Mouse (Mus musculus): Measurements from ENCODE around the gene E2f4. TPM values are rescaled to one million over a fixed set of nuclear protein-coding genes. Genes with fewer than 3 reads are reported as not detected.

E2f4 gene
- polyA plus RNA-seq, 1 experiment from 2014 or later = 101 TPM

- 93% methylated on average over 18 of the region's 18 CpGs for WGBS
- Histone ChIP-seq H3K27me3 (ENCODE audit: control insufficient read depth, insufficient read depth, low read length) (no peaks in the 10 kb centered on the region), H3K4me1 (ENCODE audit: control insufficient read depth, insufficient read depth, low read length) (no peaks in the 10 kb centered on the region), H3K4me2 (no peak overlapping the region), H3K9ac (ENCODE audit: low read length) (no peak overlapping the region), H3K4me3 (ENCODE audit: low read depth, low read length) (no peak overlapping the region), H3K9me3 (ENCODE audit: control insufficient read depth, low read length) (no peaks in the 10 kb centered on the region), H3K27ac (ENCODE audit: low read depth, low read length) (no peak overlapping the region), H3K36me3 (ENCODE audit: control insufficient read depth, insufficient read depth, low read length) (peaks cover 7% of the 10 kb centered on the region)
- ATAC-seq (ENCODE audit: low FRiP score) = no peak
- DNase-seq (ENCODE audit: low spot score, missing footprints) = peak; percentile 69
Measured at GRCm38 (mm10) chr8:105315073-105315769, 17.8 kb downstream of the E2f4 start.

- no peak overlapping the region for H3K4me3 ChIP-seq (ENCODE audit: low read depth, low read length)
- no peaks in the 10 kb centered on the region for H3K9me3 ChIP-seq (ENCODE audit: control insufficient read depth, low read length)
- no peak overlapping the region for H3K9ac ChIP-seq (ENCODE audit: low read length)
- DNase-seq (ENCODE audit: low spot score, missing footprints) (no peak), ATAC-seq (ENCODE audit: low FRiP score) (no peak)
- H3K4me2 ChIP-seq = no peak overlapping the region
- no peaks in the 10 kb centered on the region for H3K4me1 ChIP-seq (ENCODE audit: control insufficient read depth, insufficient read depth, low read length)
- H3K36me3 ChIP-seq (ENCODE audit: control insufficient read depth, insufficient read depth, low read length) = peaks cover 5% of the 10 kb centered on the region
- H3K27ac ChIP-seq (ENCODE audit: low read depth, low read length) = no peak overlapping the region
- H3K27me3 ChIP-seq (ENCODE audit: control insufficient read depth, insufficient read depth, low read length) = no peaks in the 10 kb centered on the region
- WGBS = 92% methylated on average over 4 of the region's 4 CpGs
Measured at GRCm38 (mm10) chr8:105317941-105318340, 20.5 kb downstream of the E2f4 start.

- WGBS = 81% methylated on average over 11 of the region's 11 CpGs
- peaks cover under 1% of the 10 kb centered on the region; the same call in 1 of the 2 replicates for H3K36me3 ChIP-seq (ENCODE audit: control insufficient read depth, insufficient read depth, low read length)
- ATAC-seq (ENCODE audit: low FRiP score) (no peak), DNase-seq (ENCODE audit: low spot score, missing footprints) (no peak)
- no peak overlapping the region for H3K27ac ChIP-seq (ENCODE audit: low read depth, low read length)
- H3K27me3 ChIP-seq (ENCODE audit: control insufficient read depth, insufficient read depth, low read length) = no peaks in the 10 kb centered on the region
- no peak overlapping the region for H3K4me3 ChIP-seq (ENCODE audit: low read depth, low read length)
- H3K4me1 ChIP-seq (ENCODE audit: control insufficient read depth, insufficient read depth, low read length) = no peaks in the 10 kb centered on the region
- no peaks in the 10 kb centered on the region for H3K9me3 ChIP-seq (ENCODE audit: control insufficient read depth, low read length)
- H3K9ac ChIP-seq (ENCODE audit: low read length) = no peak overlapping the region
- H3K4me2 ChIP-seq = no peak overlapping the region
Measured at GRCm38 (mm10) chr8:105318662-105319190, 21.3 kb downstream of the E2f4 start.

GRCm38 (mm10) chr8:105323183-105323582 is 25.7 kb downstream of the E2f4 start:
- Histone ChIP-seq H3K4me1 (ENCODE audit: control insufficient read depth, insufficient read depth, low read length) (peaks cover 12% of the 10 kb centered on the region), H3K36me3 (ENCODE audit: control insufficient read depth, insufficient read depth, low read length) (no peaks in the 10 kb centered on the region), H3K27me3 (ENCODE audit: control insufficient read depth, insufficient read depth, low read length) (no peaks in the 10 kb centered on the region), H3K4me3 (ENCODE audit: low read depth, low read length) (no peak overlapping the region), H3K4me2 (no peak overlapping the region), H3K9ac (ENCODE audit: low read length) (no peak overlapping the region), H3K9me3 (ENCODE audit: control insufficient read depth, low read length) (no peaks in the 10 kb centered on the region), H3K27ac (ENCODE audit: low read depth, low read length) (no peak overlapping the region)
- DNase-seq (ENCODE audit: low spot score, missing footprints) (no peak), ATAC-seq (ENCODE audit: low FRiP score) (no peak)
- WGBS = 89% methylated on average over 4 of the region's 4 CpGs

- ATAC-seq (ENCODE audit: low FRiP score) (peak; percentile 78), DNase-seq (ENCODE audit: low spot score, missing footprints) (peak; percentile 88)
- Histone ChIP-seq H3K4me1 (ENCODE audit: control insufficient read depth, insufficient read depth, low read length) (peaks cover 12% of the 10 kb centered on the region), H3K4me3 (ENCODE audit: low read depth, low read length) (peak overlapping the region; percentile 77), H3K27me3 (ENCODE audit: control insufficient read depth, insufficient read depth, low read length) (no peaks in the 10 kb centered on the region), H3K36me3 (ENCODE audit: control insufficient read depth, insufficient read depth, low read length) (peaks cover 17% of the 10 kb centered on the region; the same call in 1 of the 2 replicates), H3K9me3 (ENCODE audit: control insufficient read depth, low read length) (no peaks in the 10 kb centered on the region), H3K4me2 (peak overlapping the region; percentile 78), H3K9ac (ENCODE audit: low read length) (peak overlapping the region; percentile 74), H3K27ac (ENCODE audit: low read depth, low read length) (no peak overlapping the region)
- WGBS = 1% methylated on average over 12 of the region's 12 CpGs
Measured at GRCm38 (mm10) chr8:105325641-105326093, 28.2 kb downstream of the E2f4 start.

GRCm38 (mm10) chr8:105326141-105326672 is 28.7 kb downstream of the E2f4 start, which contains the start of the genes Lrrc29 and Tmem208:
Gene Lrrc29 (minus strand): TSS chr8:105326278.
Gene Tmem208 (plus strand): TSS chr8:105326354.
- ATAC-seq (ENCODE audit: low FRiP score) (peak; percentile 94), DNase-seq (ENCODE audit: low spot score, missing footprints) (peak; percentile 99)
- peaks cover 12% of the 10 kb centered on the region for H3K4me1 ChIP-seq (ENCODE audit: control insufficient read depth, insufficient read depth, low read length)
- under 1% methylated on average over 36 of the region's 36 CpGs for WGBS
- no peaks in the 10 kb centered on the region for H3K27me3 ChIP-seq (ENCODE audit: control insufficient read depth, insufficient read depth, low read length)
- peak within 1 kb of the TSS; percentile 78 for H3K4me2 ChIP-seq
- H3K9ac ChIP-seq (ENCODE audit: low read length) = peak within 1 kb of the TSS; percentile 74
- peak within 1 kb of the TSS; percentile 64 for H3K27ac ChIP-seq (ENCODE audit: low read depth, low read length)
- no peaks in the 10 kb centered on the region for H3K9me3 ChIP-seq (ENCODE audit: control insufficient read depth, low read length)
- peaks cover 22% of the 10 kb centered on the region; the same call in 1 of the 2 replicates for H3K36me3 ChIP-seq (ENCODE audit: control insufficient read depth, insufficient read depth, low read length)
- H3K4me3 ChIP-seq (ENCODE audit: low read depth, low read length) = peak within 1 kb of the TSS; percentile 77

GRCm38 (mm10) chr8:105326968-105327367 is 29.5 kb downstream of the E2f4 start:
- ATAC-seq (ENCODE audit: low FRiP score) (no peak), DNase-seq (ENCODE audit: low spot score, missing footprints) (no peak)
- H3K36me3 ChIP-seq (ENCODE audit: control insufficient read depth, insufficient read depth, low read length) = peaks cover 27% of the 10 kb centered on the region
- no peaks in the 10 kb centered on the region for H3K27me3 ChIP-seq (ENCODE audit: control insufficient read depth, insufficient read depth, low read length)
- H3K27ac ChIP-seq (ENCODE audit: low read depth, low read length) = no peak overlapping the region
- H3K9me3 ChIP-seq (ENCODE audit: control insufficient read depth, low read length) = no peaks in the 10 kb centered on the region
- H3K9ac ChIP-seq (ENCODE audit: low read length) = peak overlapping the region; percentile 74
- 50% methylated on average over 6 of the region's 6 CpGs for WGBS
- H3K4me2 ChIP-seq = peak overlapping the region; percentile 78
- peaks cover 12% of the 10 kb centered on the region for H3K4me1 ChIP-seq (ENCODE audit: control insufficient read depth, insufficient read depth, low read length)
- peak overlapping the region; percentile 77 for H3K4me3 ChIP-seq (ENCODE audit: low read depth, low read length)

- Histone ChIP-seq H3K36me3 (ENCODE audit: control insufficient read depth, insufficient read depth, low read length) (peaks cover 34% of the 10 kb centered on the region), H3K27ac (ENCODE audit: low read depth, low read length) (no peak overlapping the region), H3K4me2 (no peak overlapping the region), H3K4me3 (ENCODE audit: low read depth, low read length) (no peak overlapping the region), H3K9me3 (ENCODE audit: control insufficient read depth, low read length) (no peaks in the 10 kb centered on the region), H3K9ac (ENCODE audit: low read length) (no peak overlapping the region), H3K27me3 (ENCODE audit: control insufficient read depth, insufficient read depth, low read length) (no peaks in the 10 kb centered on the region), H3K4me1 (ENCODE audit: control insufficient read depth, insufficient read depth, low read length) (peaks cover 10% of the 10 kb centered on the region)
- 96% methylated on average over 12 of the region's 12 CpGs for WGBS
- ATAC-seq (ENCODE audit: low FRiP score) (no peak), DNase-seq (ENCODE audit: low spot score, missing footprints) (no peak)
Measured at GRCm38 (mm10) chr8:105330325-105330724, 32.9 kb downstream of the E2f4 start.

- Histone ChIP-seq H3K27me3 (ENCODE audit: control insufficient read depth, insufficient read depth, low read length) (no peaks in the 10 kb centered on the region), H3K9ac (ENCODE audit: low read length) (no peak overlapping the region), H3K4me3 (ENCODE audit: low read depth, low read length) (no peak overlapping the region), H3K9me3 (ENCODE audit: control insufficient read depth, low read length) (no peaks in the 10 kb centered on the region), H3K36me3 (ENCODE audit: control insufficient read depth, insufficient read depth, low read length) (peaks cover 34% of the 10 kb centered on the region), H3K27ac (ENCODE audit: low read depth, low read length) (no peak overlapping the region), H3K4me1 (ENCODE audit: control insufficient read depth, insufficient read depth, low read length) (peaks cover 7% of the 10 kb centered on the region; the same call in 1 of the 2 replicates), H3K4me2 (no peak overlapping the region)
- DNase-seq (ENCODE audit: low spot score, missing footprints) (no peak), ATAC-seq (ENCODE audit: low FRiP score) (no peak)
- WGBS = 97% methylated on average over 22 of the region's 22 CpGs
Measured at GRCm38 (mm10) chr8:105331469-105331868, 34.0 kb downstream of the E2f4 start.
